Mouse (Mus musculus): ENCODE results near the gene Pls1.

GRCm38 (mm10) chr9:95796323-95796722 is 48.8 kb downstream of the Pls1 start:
- TF ChIP-seq CTCF (IDR thresholded peaks at IDR 0.05; ENCODE audit: low read depth) (no peak), EP300 (IDR thresholded peaks at IDR 0.05; ENCODE audit: low read depth) (no peak)
